Mouse (Mus musculus): ENCODE data around the gene Rph3a. TPM values are rescaled to one million over a fixed set of nuclear protein-coding genes. Genes with fewer than 3 reads are reported as not detected.

Rph3a gene
- polyA plus RNA-seq, 1 experiment from 2014 or later, result 30.2 TPM

DNA sequence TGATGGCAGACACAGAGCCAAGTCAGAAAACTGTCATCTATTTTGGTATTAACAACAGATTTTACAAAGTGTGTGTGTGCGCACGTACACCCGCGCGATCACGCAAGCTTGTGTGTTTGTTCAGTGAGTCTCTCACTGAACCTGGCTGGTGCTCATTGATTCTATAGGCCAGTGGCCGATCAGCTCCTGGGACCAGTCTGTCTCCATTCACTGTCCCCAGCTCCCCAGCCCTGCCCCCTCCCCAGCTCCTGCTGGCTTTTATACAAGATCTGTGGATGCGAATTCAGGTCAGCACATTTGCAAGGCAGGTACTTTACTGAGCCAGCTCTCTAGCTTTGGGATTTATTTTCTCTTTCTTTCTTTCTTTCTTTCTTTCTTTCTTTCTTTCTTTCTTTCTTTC is 41.1 kb downstream of the Rph3a start:
- H3K4me1 ChIP-seq (ENCODE audit: control insufficient read depth, insufficient read depth, low read length), result no peaks in the 10 kb centered on the region
- no peaks in the 10 kb centered on the region for H3K9me3 ChIP-seq (replicated peaks; ENCODE audit: control insufficient read depth, low read length, poor library complexity, severe bottlenecking)
- no peak overlapping the region for H3K4me2 ChIP-seq (ENCODE audit: low read length)
- H3K27me3 ChIP-seq (ENCODE audit: control insufficient read depth, insufficient read depth, low read depth, low read length), result no peaks in the 10 kb centered on the region
- H3K9ac ChIP-seq (ENCODE audit: low read depth, low read length), result no peak overlapping the region
- no peak overlapping the region for H3K4me3 ChIP-seq (ENCODE audit: low read depth, low read length)
- WGBS, result 86% methylated on average over 8 of the region's 8 CpGs
- no peaks in the 10 kb centered on the region for H3K36me3 ChIP-seq (ENCODE audit: control insufficient read depth, insufficient read depth, low read length)
- ATAC-seq, result no peak
- no peak overlapping the region for H3K27ac ChIP-seq (ENCODE audit: low read length)

DNA sequence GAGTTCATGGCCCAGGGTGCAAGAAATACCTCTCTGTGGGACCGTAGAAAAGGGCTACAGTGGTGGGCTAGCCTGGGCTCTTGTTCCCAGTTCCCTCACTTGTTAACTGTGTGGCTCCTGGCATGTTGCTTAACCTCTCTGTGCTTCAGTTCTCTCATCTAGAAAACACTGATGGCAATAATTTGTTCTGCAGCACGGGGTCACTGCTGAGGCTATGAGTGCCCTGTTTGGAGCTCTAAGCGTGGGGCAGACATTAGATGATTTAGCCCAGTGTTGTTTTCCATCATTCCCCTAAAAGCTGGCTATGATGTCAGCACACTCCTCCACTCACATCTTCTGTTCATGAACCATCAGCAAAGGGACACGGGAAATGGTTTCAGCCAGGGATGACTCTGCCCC is 41.8 kb downstream of the Rph3a start:
- H3K4me1 ChIP-seq (ENCODE audit: control insufficient read depth, insufficient read depth, low read length), result no peaks in the 10 kb centered on the region

DNA sequence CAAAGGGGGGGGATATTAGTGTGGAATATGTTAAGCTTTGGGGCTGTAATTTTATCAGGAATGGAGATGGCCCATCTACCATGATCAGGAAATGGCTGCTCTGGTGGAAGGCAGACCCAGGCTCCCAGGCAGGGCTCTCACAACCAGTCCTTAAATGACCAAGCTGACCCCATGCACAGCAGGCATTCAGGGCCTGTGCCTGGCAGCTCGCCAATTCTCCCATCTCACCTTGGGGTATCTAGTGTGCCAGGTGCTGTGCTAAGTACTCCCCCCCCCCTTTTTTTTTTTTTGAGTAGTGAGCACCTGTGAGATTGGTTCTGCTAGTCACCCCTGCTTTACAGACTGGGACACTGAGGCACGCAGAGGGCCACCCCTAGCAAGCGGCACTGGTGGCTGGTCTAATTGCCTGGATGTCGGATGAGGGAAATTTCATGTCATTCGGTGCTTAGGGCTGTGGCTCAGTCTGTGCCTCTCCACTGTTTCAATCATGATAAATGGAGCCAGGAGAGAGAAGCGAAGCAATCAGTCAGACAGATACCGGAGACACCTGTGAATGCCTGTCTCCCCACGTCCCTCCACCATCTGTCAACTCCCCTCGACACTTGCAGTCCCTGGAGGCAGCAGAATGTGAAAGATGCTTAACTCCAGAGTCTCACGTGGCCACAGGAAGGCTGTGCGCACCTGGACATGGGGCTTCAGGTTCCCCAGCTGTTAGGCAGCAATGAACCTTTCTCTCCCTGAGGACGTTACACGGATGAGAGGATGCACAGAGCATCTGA is 42.3 kb downstream of the Rph3a start:
- Histone ChIP-seq H3K4me3 (ENCODE audit: low read depth, low read length) (no peak overlapping the region), H3K27ac (ENCODE audit: low read length) (no peak overlapping the region), H3K4me1 (ENCODE audit: control insufficient read depth, insufficient read depth, low read length) (no peaks in the 10 kb centered on the region), H3K36me3 (ENCODE audit: control insufficient read depth, insufficient read depth, low read length) (no peaks in the 10 kb centered on the region), H3K9ac (ENCODE audit: low read depth, low read length) (no peak overlapping the region), H3K9me3 (replicated peaks; ENCODE audit: control insufficient read depth, low read length, poor library complexity, severe bottlenecking) (no peaks in the 10 kb centered on the region), H3K4me2 (ENCODE audit: low read length) (no peak overlapping the region), H3K27me3 (ENCODE audit: control insufficient read depth, insufficient read depth, low read depth, low read length) (no peaks in the 10 kb centered on the region)
- no peak for ATAC-seq
- whole genome bisulfite sequencing, result 83% methylated on average over 13 of the region's 13 CpGs

More for the DNA sequence above, 41.8 kb downstream of the Rph3a start:
- 68% methylated on average over 4 of the region's 4 CpGs for WGBS
- Histone ChIP-seq H3K27ac (ENCODE audit: low read length) (no peak overlapping the region), H3K27me3 (ENCODE audit: control insufficient read depth, insufficient read depth, low read depth, low read length) (no peaks in the 10 kb centered on the region), H3K9me3 (replicated peaks; ENCODE audit: control insufficient read depth, low read length, poor library complexity, severe bottlenecking) (no peaks in the 10 kb centered on the region), H3K36me3 (ENCODE audit: control insufficient read depth, insufficient read depth, low read length) (no peaks in the 10 kb centered on the region), H3K4me3 (ENCODE audit: low read depth, low read length) (no peak overlapping the region), H3K9ac (ENCODE audit: low read depth, low read length) (no peak overlapping the region), H3K4me2 (ENCODE audit: low read length) (no peak overlapping the region)
- no peak for ATAC-seq

DNA sequence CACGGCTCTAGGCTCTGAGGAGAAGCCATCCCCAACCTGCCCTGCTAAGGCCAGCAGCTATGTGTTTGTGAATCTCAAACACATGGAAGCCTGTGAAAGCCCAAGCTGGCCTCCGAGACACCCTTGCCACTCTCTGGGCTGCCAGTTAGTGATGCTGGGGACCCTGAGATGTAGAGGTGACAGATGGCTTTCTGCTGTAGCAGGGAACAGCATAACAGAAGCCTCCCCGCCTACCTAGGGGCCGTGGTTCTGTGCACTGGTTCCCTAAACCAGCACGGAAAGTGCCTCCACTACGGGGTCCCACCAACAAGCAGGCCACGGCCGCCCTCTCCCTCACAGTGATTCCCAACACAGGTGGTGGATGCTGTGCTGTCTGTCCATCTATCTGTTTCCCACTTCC is 43.0 kb downstream of the Rph3a start:
- Histone ChIP-seq H3K4me2 (ENCODE audit: low read length) (no peak overlapping the region), H3K36me3 (ENCODE audit: control insufficient read depth, insufficient read depth, low read length) (no peaks in the 10 kb centered on the region), H3K27me3 (ENCODE audit: control insufficient read depth, insufficient read depth, low read depth, low read length) (no peaks in the 10 kb centered on the region), H3K27ac (ENCODE audit: low read length) (no peak overlapping the region), H3K4me3 (ENCODE audit: low read depth, low read length) (no peak overlapping the region), H3K9ac (ENCODE audit: low read depth, low read length) (no peak overlapping the region), H3K9me3 (replicated peaks; ENCODE audit: control insufficient read depth, low read length, poor library complexity, severe bottlenecking) (no peaks in the 10 kb centered on the region), H3K4me1 (ENCODE audit: control insufficient read depth, insufficient read depth, low read length) (no peaks in the 10 kb centered on the region)
- no peak for ATAC-seq
- 89% methylated on average over 8 of the region's 8 CpGs for WGBS

DNA sequence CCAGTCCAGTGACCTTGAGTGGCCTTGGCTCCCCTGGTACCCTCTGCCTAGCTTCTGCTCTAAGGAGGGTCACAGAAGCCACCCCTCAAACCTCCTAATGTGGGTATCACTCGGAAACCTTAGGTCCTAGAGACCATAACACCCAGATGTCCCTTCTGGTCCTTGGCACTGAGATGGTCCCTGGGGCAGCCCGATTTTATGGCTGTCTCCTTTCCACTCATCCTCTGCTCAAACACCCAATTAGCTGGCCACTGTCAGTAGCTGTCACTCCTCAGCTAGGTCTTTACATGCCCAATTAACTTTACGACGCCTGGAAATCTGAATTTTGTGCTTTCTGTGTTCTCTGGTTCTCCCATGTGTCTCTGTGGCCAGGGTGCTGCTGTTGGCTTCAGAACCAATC is 43.7 kb downstream of the Rph3a start:
- ATAC-seq, result no peak
- Histone ChIP-seq H3K9ac (ENCODE audit: low read depth, low read length) (no peak overlapping the region), H3K4me3 (ENCODE audit: low read depth, low read length) (no peak overlapping the region), H3K4me1 (ENCODE audit: control insufficient read depth, insufficient read depth, low read length) (no peaks in the 10 kb centered on the region), H3K9me3 (replicated peaks; ENCODE audit: control insufficient read depth, low read length, poor library complexity, severe bottlenecking) (no peaks in the 10 kb centered on the region), H3K27me3 (ENCODE audit: control insufficient read depth, insufficient read depth, low read depth, low read length) (no peaks in the 10 kb centered on the region), H3K27ac (ENCODE audit: low read length) (no peak overlapping the region), H3K4me2 (ENCODE audit: low read length) (no peak overlapping the region), H3K36me3 (ENCODE audit: control insufficient read depth, insufficient read depth, low read length) (no peaks in the 10 kb centered on the region)
- WGBS, result 85% methylated on average over 4 of the region's 4 CpGs

DNA sequence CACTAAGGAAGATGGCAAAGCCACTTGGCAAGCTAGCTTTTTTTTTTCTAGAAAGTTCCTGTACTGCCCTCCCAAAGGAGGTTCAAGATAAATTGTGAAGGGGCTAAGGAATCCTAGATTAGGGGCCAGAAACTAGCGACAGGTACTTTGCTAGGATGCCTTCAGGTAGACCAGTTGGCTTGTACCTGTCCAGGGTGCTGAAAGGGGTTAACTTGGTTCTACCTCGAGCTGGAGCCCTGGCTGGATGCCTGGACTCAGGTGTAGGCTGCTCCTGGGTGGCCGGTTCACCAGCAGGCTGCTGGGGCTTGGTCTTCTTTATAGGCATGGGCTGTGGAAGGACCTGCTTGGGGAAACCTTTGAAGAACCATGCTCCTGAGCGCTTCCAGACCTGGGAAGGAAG is 48.9 kb downstream of the Rph3a start:
- Histone ChIP-seq H3K4me2 (ENCODE audit: low read length) (no peak overlapping the region), H3K4me3 (ENCODE audit: low read depth, low read length) (no peak overlapping the region), H3K27ac (ENCODE audit: low read length) (no peak overlapping the region), H3K9ac (ENCODE audit: low read depth, low read length) (no peak overlapping the region), H3K4me1 (ENCODE audit: control insufficient read depth, insufficient read depth, low read length) (no peaks in the 10 kb centered on the region), H3K9me3 (replicated peaks; ENCODE audit: control insufficient read depth, low read length, poor library complexity, severe bottlenecking) (no peaks in the 10 kb centered on the region), H3K36me3 (ENCODE audit: control insufficient read depth, insufficient read depth, low read length) (no peaks in the 10 kb centered on the region), H3K27me3 (ENCODE audit: control insufficient read depth, insufficient read depth, low read depth, low read length) (no peaks in the 10 kb centered on the region)
- ATAC-seq, result no peak
- 60% methylated on average over 4 of the region's 4 CpGs for WGBS

DNA sequence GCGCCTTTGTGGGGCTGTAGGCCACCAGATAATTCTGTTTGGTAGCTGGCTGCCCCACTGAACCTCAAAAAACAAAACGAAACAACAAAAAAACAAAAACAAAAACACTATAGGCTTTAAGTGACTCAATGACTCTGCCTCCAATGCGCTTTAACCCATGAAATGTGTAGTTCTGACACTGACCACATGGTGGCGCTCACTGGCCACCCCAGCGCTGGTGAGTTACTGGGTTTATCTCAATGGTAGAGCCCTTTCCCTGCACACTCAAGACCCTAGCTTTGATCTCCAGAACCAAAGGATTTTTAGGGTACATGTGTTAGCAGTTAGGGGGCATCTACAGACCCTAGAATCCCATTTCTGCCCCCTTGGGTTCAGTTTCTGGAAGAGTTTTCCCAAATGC is 55.9 kb downstream of the Rph3a start:
- Histone ChIP-seq H3K27me3 (ENCODE audit: control insufficient read depth, insufficient read depth, low read depth, low read length) (0 out of 2 replicates have a peak, but pooled peaks cover 3% of the 10 kb centered on the region), H3K9me3 (replicated peaks; ENCODE audit: control insufficient read depth, low read length, poor library complexity, severe bottlenecking) (no peaks in the 10 kb centered on the region), H3K4me1 (ENCODE audit: control insufficient read depth, insufficient read depth, low read length) (no peaks in the 10 kb centered on the region), H3K4me3 (ENCODE audit: low read depth, low read length) (no peak overlapping the region), H3K36me3 (ENCODE audit: control insufficient read depth, insufficient read depth, low read length) (no peaks in the 10 kb centered on the region), H3K27ac (ENCODE audit: low read length) (no peak overlapping the region), H3K4me2 (ENCODE audit: low read length) (no peak overlapping the region), H3K9ac (ENCODE audit: low read depth, low read length) (no peak overlapping the region)
- 13% methylated on average over 5 of the region's 5 CpGs for WGBS
- ATAC-seq, result no peak

DNA sequence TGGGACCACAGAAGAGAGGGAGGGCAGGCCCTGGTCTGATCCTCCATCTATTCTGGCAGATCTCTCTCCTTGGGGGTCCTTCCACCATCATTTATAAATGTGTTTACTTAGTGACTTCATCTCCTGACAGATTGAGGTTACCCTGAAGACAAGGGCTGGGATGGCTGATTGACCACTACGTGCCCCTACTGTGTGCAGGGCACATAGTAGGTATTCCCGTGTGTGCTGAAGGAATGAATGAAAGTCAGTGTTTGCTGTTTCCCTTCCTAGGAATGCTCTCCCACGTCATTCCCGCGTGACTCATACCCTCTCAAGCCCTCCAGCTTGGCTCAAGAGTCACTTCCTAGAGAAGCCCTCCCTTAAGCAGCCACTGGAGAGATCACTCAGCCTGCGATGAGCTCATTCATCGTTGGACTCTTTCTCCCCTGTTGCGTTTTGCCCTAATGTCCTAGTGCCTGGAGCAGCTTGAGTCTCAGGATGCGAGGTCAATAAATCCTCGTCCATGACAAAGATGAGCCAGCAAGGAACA is 57.6 kb downstream of the Rph3a start:
- Histone ChIP-seq H3K9ac (ENCODE audit: low read depth, low read length) (no peak overlapping the region), H3K4me1 (ENCODE audit: control insufficient read depth, insufficient read depth, low read length) (no peaks in the 10 kb centered on the region), H3K4me2 (ENCODE audit: low read length) (no peak overlapping the region), H3K27ac (ENCODE audit: low read length) (no peak overlapping the region), H3K27me3 (ENCODE audit: control insufficient read depth, insufficient read depth, low read depth, low read length) (0 out of 2 replicates have a peak, but pooled peaks cover 3% of the 10 kb centered on the region), H3K36me3 (ENCODE audit: control insufficient read depth, insufficient read depth, low read length) (no peaks in the 10 kb centered on the region), H3K9me3 (replicated peaks; ENCODE audit: control insufficient read depth, low read length, poor library complexity, severe bottlenecking) (no peaks in the 10 kb centered on the region), H3K4me3 (ENCODE audit: low read depth, low read length) (no peak overlapping the region)
- 85% methylated on average over 10 of the region's 10 CpGs for WGBS
- no peak for ATAC-seq

DNA sequence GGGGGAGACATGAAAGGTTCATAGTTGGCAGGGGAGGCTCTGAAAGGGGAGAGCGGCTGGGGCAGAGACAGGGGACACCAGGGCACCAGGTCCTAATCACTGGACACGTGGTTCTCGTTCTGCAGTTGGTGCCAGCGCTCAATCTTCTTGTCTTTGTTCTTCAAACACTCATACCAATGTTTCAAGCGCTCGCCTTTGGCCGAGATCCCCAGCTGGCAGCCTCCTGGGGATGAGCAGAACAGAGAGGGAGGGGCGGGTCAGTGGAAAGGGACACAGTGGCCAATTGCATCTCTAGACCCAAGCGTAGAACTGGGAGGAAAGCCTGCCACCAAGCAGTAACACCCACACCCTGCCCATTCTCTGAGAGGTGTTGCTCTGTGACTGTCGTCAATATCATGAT is 67.8 kb downstream of the Rph3a start:
- Histone ChIP-seq H3K4me3 (ENCODE audit: low read depth, low read length) (no peak overlapping the region), H3K27me3 (ENCODE audit: control insufficient read depth, insufficient read depth, low read depth, low read length) (no peaks in the 10 kb centered on the region), H3K9ac (ENCODE audit: low read depth, low read length) (no peak overlapping the region), H3K36me3 (ENCODE audit: control insufficient read depth, insufficient read depth, low read length) (no peaks in the 10 kb centered on the region; the same call in 1 of the 2 replicates), H3K4me2 (ENCODE audit: low read length) (no peak overlapping the region), H3K27ac (ENCODE audit: low read length) (no peak overlapping the region), H3K9me3 (replicated peaks; ENCODE audit: control insufficient read depth, low read length, poor library complexity, severe bottlenecking) (no peaks in the 10 kb centered on the region), H3K4me1 (ENCODE audit: control insufficient read depth, insufficient read depth, low read length) (no peaks in the 10 kb centered on the region; the same call in 1 of the 2 replicates)
- no peak for ATAC-seq
- 67% methylated on average over 10 of the region's 10 CpGs for WGBS
